Mouse (Mus musculus) naive thymus-derived CD4-positive, alpha-beta T cell, adult 2 months (primary cell): ENCODE data around the gene Olfr286.
A peak's percentile ranks its signal among the peaks of the same experiment; 100 is the strongest.

Experiments used
- DNase-seq: peaks from one replicate; pipeline ENCODE4 v3.0.0-alpha.2; 2011; ENCODE audit warnings: low read depth

The Olfr286 gene

GRCm38 (mm10) chr15:98234350-98234749 lies at the start of gene Olfr286:
Gene Olfr286, minus strand, starts transcription at chr15:98234450.
- DNase-seq, result no peak

GRCm38 (mm10) chr15:98257776-98258175 lies 23.5 kb upstream of the Olfr286 start:
- DNase-seq, result no peak

- no peak for DNase-seq
These were observed 22.9 kb upstream of the Olfr286 start, which contains the start of gene H1fnt for GRCm38 (mm10) chr15:98257193-98257592. Gene H1fnt, minus strand, starts transcription at chr15:98257293.

GRCm38 (mm10) chr15:98256271-98256670 lies 22.0 kb upstream of the Olfr286 start:
- DNase-seq, result no peak

- no peak for DNase-seq
These were observed 1.2 kb upstream of the Olfr286 start for GRCm38 (mm10) chr15:98235442-98235841.

GRCm38 (mm10) chr15:98226096-98226495 lies 8.2 kb downstream of the Olfr286 start:
- DNase-seq, result no peak

- DNase-seq, result no peak
These were observed 8.6 kb downstream of the Olfr286 start for GRCm38 (mm10) chr15:98225610-98226009.

- DNase-seq, result no peak
These were observed 11.9 kb downstream of the Olfr286 start for GRCm38 (mm10) chr15:98222377-98222776.

GRCm38 (mm10) chr15:98220877-98221276 lies 13.4 kb downstream of the Olfr286 start, which contains the start of the genes Gm44579 and Olfr287:
Gene Gm44579, minus strand, starts transcription at chr15:98220977.
Gene Olfr287, minus strand, starts transcription at chr15:98221056.
- DNase-seq, result no peak

GRCm38 (mm10) chr15:98214130-98214529 lies 20.1 kb downstream of the Olfr286 start:
- DNase-seq, result no peak

- no peak for DNase-seq
These were observed 20.8 kb downstream of the Olfr286 start for GRCm38 (mm10) chr15:98213336-98213870.

GRCm38 (mm10) chr15:98209676-98210075 lies 24.6 kb downstream of the Olfr286 start:
- DNase-seq, result no peak

- no peak for DNase-seq
These were observed 38.8 kb downstream of the Olfr286 start, which contains the start of gene Olfr288 for GRCm38 (mm10) chr15:98195442-98195841. Gene Olfr288, minus strand, starts transcription at chr15:98195542.

GRCm38 (mm10) chr15:98184456-98184855 lies 49.8 kb downstream of the Olfr286 start:
- no peak for DNase-seq

- no peak for DNase-seq
These were observed 52.2 kb downstream of the Olfr286 start for GRCm38 (mm10) chr15:98181856-98182570.

GRCm38 (mm10) chr15:98181132-98181711 lies 53.0 kb downstream of the Olfr286 start:
- peak; percentile 74 for DNase-seq

- DNase-seq, result no peak
These were observed 53.6 kb downstream of the Olfr286 start for GRCm38 (mm10) chr15:98180567-98181131.

- DNase-seq, result no peak
These were observed 56.9 kb downstream of the Olfr286 start for GRCm38 (mm10) chr15:98177320-98177719.
